Mouse (Mus musculus): ENCODE data around the gene Dnajb2.
"Not testable (repeated sequence)": the region's sequence is repeated elsewhere in the genome, so short reads cannot be mapped to it uniquely, and the experiment has no call there.

Dnajb2 gene

DNA sequence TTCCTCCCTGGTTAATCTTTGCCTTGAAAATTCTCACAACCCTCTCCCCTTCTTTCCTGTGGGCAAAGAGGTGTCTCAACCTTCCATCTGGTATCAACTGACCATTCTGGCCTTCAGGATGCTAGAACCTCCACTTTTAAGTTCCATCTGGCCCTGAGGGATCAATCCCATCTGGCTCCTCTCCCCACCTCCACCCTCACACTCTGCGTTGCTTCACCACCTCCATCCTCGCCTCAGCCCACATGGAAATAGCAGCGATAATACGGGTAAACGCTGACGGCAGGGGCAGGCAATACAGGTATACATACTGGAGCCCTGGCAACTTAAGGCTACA is 18.3 kb upstream of the Dnajb2 start:
- in situ Hi-C loops (cut with MboI, MseI): loop anchor here (10.0 kb wide), 3 partner anchors 93 to 623 kb away; partner anchors contain the start of genes Dnpep (in 1 of the 2) and Nhej1 (in 1 of the 2)

DNA sequence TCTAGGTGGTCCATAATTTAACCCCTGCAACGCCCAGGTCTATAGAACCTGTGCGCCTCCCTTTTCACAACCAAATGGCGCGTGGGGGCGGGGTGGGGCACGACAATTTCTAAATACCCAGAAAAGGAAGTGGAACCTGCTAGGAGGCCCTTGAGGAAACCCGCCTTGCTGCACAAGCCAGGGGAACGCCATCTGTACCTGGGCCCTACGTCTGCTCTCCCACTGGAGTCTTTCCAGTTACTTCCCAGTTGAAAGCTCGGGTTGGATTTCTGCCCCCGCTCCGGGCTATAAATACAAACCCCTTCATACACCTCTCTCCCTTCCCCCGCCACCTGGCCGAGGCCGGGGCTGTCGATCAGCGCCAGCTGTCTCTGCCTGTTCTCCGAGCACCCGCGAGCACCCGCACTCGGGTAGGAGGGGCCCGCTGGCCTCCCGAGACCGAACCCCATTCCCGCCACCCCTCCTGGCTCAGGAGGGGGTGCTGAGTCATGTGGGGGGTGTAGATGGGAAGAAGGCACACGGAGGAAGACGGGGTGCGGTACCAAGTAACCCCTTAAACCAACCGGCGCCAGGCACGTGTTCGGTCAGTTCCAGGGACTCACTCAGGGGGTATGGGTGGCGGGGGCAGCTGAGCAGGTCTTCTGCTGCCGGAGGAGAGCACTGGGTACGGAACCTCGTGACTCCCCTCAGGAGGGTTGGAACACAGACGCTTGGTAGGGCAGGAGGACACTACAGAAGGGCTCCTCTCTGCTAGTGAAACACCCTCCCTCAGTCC is 17.8 kb upstream of the Dnajb2 start:
- in situ Hi-C loops (cut with MboI, MseI): loop anchor here (10.0 kb wide), 3 partner anchors 94 to 624 kb away; partner anchors contain the start of genes Dnpep (in 1 of the 2) and Nhej1 (in 1 of the 2)

DNA sequence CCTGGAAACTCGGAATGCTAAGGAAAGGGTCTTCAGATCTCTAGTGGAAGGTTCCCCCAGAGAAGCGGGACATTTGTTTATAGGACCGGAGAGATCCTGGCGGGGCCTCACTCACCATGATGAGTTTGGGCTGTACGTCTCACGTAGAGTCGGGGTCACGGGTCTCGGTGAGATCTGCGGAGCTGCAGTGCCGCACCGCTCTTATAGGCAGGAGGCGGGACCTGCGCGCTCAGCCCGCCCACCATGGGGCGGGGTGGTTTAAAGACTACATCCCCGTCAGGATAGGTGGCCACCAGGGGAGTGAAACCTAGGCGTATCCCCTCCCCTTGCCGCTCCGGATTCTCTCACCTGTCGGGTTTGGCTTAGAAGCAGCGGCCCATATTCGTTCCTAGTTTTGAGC is 17.1 kb upstream of the Dnajb2 start:
- in situ Hi-C loops (cut with MboI, MseI): loop anchor here (10.0 kb wide), 3 partner anchors 94 to 624 kb away; partner anchors contain the start of genes Dnpep (in 1 of the 2) and Nhej1 (in 1 of the 2)

- in situ Hi-C loops (cut with MboI, MseI): loop anchor here (10.0 kb wide), 3 partner anchors 95 to 625 kb away; partner anchors contain the start of genes Dnpep (in 1 of the 2) and Nhej1 (in 1 of the 2)
These were observed 16.7 kb upstream of the Dnajb2 start, which contains the start of gene Tuba4a for GRCm38 (mm10) chr1:75219531-75219930. Gene Tuba4a, minus strand, starts transcription at chr1:75219865.

GRCm38 (mm10) chr1:75221538-75221937 is 14.7 kb upstream of the Dnajb2 start:
- in situ Hi-C loops (cut with MboI, MseI): no loop called here

GRCm38 (mm10) chr1:75222926-75223325 is 13.3 kb upstream of the Dnajb2 start:
- in situ Hi-C loops (cut with MboI, MseI): no loop called here

DNA sequence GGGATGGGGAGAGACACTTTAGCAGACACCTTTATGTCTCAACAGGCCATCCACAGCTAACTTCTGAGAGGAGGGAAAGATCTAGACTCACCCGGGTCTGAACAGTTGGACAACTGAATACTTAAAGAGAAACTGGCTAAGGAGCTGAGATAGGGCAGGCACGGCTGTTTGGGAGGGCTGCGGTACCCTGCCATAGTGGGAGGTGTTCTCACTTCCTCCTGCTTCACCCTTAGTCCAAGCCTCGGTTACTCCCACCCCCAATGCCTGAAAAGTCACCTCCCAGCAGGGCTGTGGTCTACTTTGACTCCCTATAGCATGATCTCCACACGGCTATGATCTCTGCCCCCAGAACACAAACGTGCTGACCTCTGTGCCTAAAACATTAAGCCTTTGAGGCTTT is 12.7 kb upstream of the Dnajb2 start:
- in situ Hi-C loops (cut with MboI, MseI): no loop called here

GRCm38 (mm10) chr1:75225473-75225872 is 10.7 kb upstream of the Dnajb2 start:
- in situ Hi-C loops (cut with MboI, MseI): no loop called here

- in situ Hi-C loops (cut with MboI, MseI): no loop called here
These were observed 10.1 kb upstream of the Dnajb2 start for GRCm38 (mm10) chr1:75226138-75226537.

- in situ Hi-C loops (cut with MboI, MseI): no loop called here
These were observed 8.6 kb upstream of the Dnajb2 start for GRCm38 (mm10) chr1:75227653-75228052.

GRCm38 (mm10) chr1:75229158-75229557 is 7.0 kb upstream of the Dnajb2 start:
- in situ Hi-C loops (cut with MboI, MseI): no loop called here

GRCm38 (mm10) chr1:75230335-75230994 is 5.7 kb upstream of the Dnajb2 start:
- in situ Hi-C loops (cut with MboI, MseI): no loop called here

GRCm38 (mm10) chr1:75231224-75231623 is 5.0 kb upstream of the Dnajb2 start:
- in situ Hi-C loops (cut with MboI, MseI): no loop called here

- in situ Hi-C loops (cut with MboI, MseI): no loop called here
These were observed 4.5 kb upstream of the Dnajb2 start, which contains the start of gene A630095N17Rik for GRCm38 (mm10) chr1:75231664-75232152. Gene A630095N17Rik, minus strand, starts transcription at chr1:75232102.

DNA sequence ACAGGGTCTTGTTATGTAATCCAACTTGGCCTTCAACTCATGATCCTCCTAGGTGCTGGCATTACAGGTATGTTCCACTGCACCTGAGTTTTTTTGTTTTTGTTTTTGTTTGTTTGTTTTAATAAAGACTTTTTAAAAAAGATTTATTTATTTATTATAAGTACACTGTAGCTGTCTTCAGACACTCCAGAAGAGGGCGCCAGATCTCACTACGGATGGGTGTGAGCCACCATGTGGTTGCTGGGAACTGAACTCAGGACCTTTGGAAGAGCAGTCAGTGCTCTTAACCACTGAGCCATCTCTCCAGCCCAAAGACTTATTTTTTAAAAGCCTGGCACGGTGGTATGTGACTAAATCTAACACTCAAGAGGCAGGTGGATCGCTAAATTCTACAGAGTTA is 3.7 kb upstream of the Dnajb2 start:
- in situ Hi-C loops (cut with MboI, MseI): not testable (repeated sequence)

DNA sequence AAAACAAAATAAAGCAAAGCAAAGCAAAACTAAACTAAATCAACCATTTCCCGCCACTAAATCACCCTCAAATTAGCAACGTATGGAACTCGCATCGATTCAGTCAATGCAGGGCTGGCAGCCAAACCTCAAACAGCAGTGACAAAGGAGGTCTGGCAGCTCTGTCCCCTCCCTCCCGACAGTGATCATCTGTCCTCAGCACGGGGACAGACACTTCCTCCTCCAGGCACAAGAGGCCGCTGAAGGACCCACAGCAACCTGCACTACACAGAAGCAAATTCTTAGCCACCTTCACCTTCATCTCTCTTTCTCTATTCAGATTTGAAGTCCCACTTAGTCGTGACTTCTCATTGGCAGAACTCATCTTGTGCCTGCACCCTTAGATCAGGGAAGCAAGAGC is 1.6 kb upstream of the Dnajb2 start:
- in situ Hi-C loops (cut with MboI, MseI): loop anchor here in 1 of 2 experiments (5.0 kb wide), 1 partner anchor 83 kb away; the partner anchor contains the start of gene Dnpep

GRCm38 (mm10) chr1:75239591-75239990 is 3.4 kb downstream of the Dnajb2 start:
- in situ Hi-C loops (cut with MboI, MseI): loop anchor here in 1 of 2 experiments (5.0 kb wide), 1 partner anchor 78 kb away; the partner anchor contains the start of gene Dnpep

GRCm38 (mm10) chr1:75243411-75243810 is 7.2 kb downstream of the Dnajb2 start:
- in situ Hi-C loops (cut with MboI, MseI): no loop called here

GRCm38 (mm10) chr1:75244175-75244826 is 8.1 kb downstream of the Dnajb2 start:
- in situ Hi-C loops (cut with MboI, MseI): no loop called here

DNA sequence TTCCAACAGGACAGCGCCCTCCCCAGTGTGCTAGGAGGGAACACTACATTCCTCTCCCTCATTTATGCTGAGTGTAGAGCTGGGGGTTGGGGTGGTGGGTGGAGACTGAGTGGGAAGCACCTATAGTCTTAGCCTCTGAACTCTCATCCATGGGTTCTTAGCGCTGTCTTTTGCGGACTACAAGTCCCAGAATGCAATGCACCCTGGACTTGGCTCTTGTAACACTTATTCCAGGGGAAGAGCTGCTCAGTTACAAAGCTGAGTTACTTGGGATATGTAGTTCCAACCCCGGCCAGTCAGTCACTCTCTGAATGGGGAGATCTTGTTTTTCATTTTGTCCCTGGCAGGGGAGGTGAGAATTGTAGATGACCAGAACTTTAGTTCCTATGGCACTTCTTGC is 8.6 kb downstream of the Dnajb2 start:
- in situ Hi-C loops (cut with MboI, MseI): no loop called here

DNA sequence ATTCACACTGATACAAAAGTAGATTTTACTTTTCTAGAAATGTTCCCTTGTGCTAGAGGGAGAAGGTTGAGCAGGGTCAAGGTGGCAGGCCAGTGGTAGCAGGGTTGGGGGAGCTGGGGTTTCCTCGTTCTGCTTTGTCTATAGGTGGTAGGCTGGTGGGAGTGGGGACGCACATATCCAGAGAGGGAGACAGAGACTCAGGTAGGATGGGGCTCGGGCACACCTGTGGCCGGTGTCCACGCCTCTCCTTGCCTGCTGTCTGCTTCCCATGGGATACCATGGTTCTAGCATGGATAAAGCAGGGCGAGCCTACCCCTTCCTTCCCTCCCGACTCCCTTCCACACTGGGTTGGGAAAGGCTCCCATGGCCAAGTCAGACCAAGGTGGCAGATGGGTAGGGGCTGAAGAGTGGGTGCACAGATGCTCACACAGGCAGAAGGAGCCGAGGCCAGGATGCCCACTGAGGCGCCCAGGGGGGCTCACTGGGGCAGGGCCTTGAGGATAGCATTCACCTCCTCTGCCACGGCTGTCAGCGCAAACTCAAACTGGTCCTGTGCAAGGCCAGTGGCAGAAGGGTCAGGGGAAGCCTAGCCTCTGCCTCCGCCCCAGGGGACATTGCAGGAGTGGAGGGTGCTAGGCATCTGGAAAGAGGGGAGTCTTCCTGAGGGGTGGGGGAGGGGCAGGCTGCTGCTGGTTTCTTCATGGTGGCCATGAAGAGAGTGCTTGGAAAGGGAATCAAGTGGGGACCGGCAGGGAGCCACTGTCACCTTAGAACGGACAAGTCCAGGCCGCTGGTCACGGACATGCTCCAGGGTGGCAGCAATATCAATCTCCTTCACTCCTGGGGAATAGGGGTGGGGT is 11.1 kb downstream of the Dnajb2 start:
- in situ Hi-C loops (cut with MboI, MseI): no loop called here
